Mouse (Mus musculus): Measurements from ENCODE around the gene Zfp872. TPM values are rescaled to one million over a fixed set of nuclear protein-coding genes. Genes with fewer than 3 reads are reported as not detected.

Zfp872 gene
- polyA plus RNA-seq, 1 experiment from 2014 or later, result 0.58 TPM

GRCm38 (mm10) chr9:22230061-22230460 lies 42.2 kb downstream of the Zfp872 start:
- no peak overlapping the region for H3K9ac ChIP-seq (replicated peaks)
- no peak overlapping the region for H3K4me2 ChIP-seq
- H3K27ac ChIP-seq (replicated peaks), result no peak overlapping the region
- no peaks in the 10 kb centered on the region for H3K36me3 ChIP-seq
- WGBS, result 91% methylated on average over 3 of the region's 3 CpGs
- H3K9me3 ChIP-seq (replicated peaks), result no peaks in the 10 kb centered on the region
- no peak for ATAC-seq (ENCODE audit: low FRiP score)
- H3K4me1 ChIP-seq, result peaks cover 5% of the 10 kb centered on the region
- H3K4me3 ChIP-seq (replicated peaks), result no peak overlapping the region
- H3K27me3 ChIP-seq (replicated peaks), result no peaks in the 10 kb centered on the region

- Histone ChIP-seq H3K9me3 (replicated peaks) (no peaks in the 10 kb centered on the region), H3K27ac (replicated peaks) (no peak overlapping the region), H3K4me2 (no peak overlapping the region), H3K27me3 (replicated peaks) (no peaks in the 10 kb centered on the region), H3K4me3 (replicated peaks) (no peak overlapping the region), H3K4me1 (peaks cover 5% of the 10 kb centered on the region), H3K36me3 (no peaks in the 10 kb centered on the region), H3K9ac (replicated peaks) (no peak overlapping the region)
- no peak for ATAC-seq (ENCODE audit: low FRiP score)
Observed at GRCm38 (mm10) chr9:22230556-22230955, 42.7 kb downstream of the Zfp872 start.

- no peak overlapping the region for H3K27ac ChIP-seq (replicated peaks)
- H3K4me1 ChIP-seq, result no peaks in the 10 kb centered on the region
- no peak overlapping the region for H3K4me2 ChIP-seq
- H3K9me3 ChIP-seq (replicated peaks), result no peaks in the 10 kb centered on the region
- H3K36me3 ChIP-seq, result peaks cover 68% of the 10 kb centered on the region
- no peaks in the 10 kb centered on the region for H3K27me3 ChIP-seq (replicated peaks)
- no peak for ATAC-seq (ENCODE audit: low FRiP score)
- no peak overlapping the region for H3K9ac ChIP-seq (replicated peaks)
- 97% methylated on average over 4 of the region's 4 CpGs for WGBS
- H3K4me3 ChIP-seq (replicated peaks), result no peak overlapping the region
Observed at GRCm38 (mm10) chr9:22240001-22240400, 52.1 kb downstream of the Zfp872 start.

GRCm38 (mm10) chr9:22244242-22244641 lies 56.4 kb downstream of the Zfp872 start:
- WGBS, result 93% methylated on average over 2 of the region's 2 CpGs
- peaks cover 13% of the 10 kb centered on the region for H3K9me3 ChIP-seq (replicated peaks)
- no peak overlapping the region for H3K4me3 ChIP-seq (replicated peaks)
- H3K27me3 ChIP-seq (replicated peaks), result no peaks in the 10 kb centered on the region
- peaks cover 76% of the 10 kb centered on the region for H3K36me3 ChIP-seq
- ATAC-seq (ENCODE audit: low FRiP score), result no peak
- H3K4me1 ChIP-seq, result no peaks in the 10 kb centered on the region
- no peak overlapping the region for H3K4me2 ChIP-seq
- H3K9ac ChIP-seq (replicated peaks), result no peak overlapping the region
- H3K27ac ChIP-seq (replicated peaks), result no peak overlapping the region

Other genes with a start within 250 kb of the Zfp872 start
- gene Swsap1, start 232.3 kb upstream of the Zfp872 start, polyA plus RNA-seq (2015; fragmentation: Nextera tagmentation; extraction: Ambion mirVana), result 9.5 and 10.8 TPM in 2 replicates
- 1.0 and 2.2 TPM in 2 replicates for gene Epor, start 224.6 kb upstream of the Zfp872 start, polyA plus RNA-seq (2015; fragmentation: Nextera tagmentation; extraction: Ambion mirVana)
- gene Rgl3, start 198.6 kb upstream of the Zfp872 start, polyA plus RNA-seq (2015; fragmentation: Nextera tagmentation; extraction: Ambion mirVana), result 1.6 and 4.6 TPM in 2 replicates
- 4.0 and 4.5 TPM in 2 replicates for gene Ccdc151, start 185.5 kb upstream of the Zfp872 start, polyA plus RNA-seq (2015; fragmentation: Nextera tagmentation; extraction: Ambion mirVana)
- gene Prkcsh, start 185.3 kb upstream of the Zfp872 start, polyA plus RNA-seq (2015; fragmentation: Nextera tagmentation; extraction: Ambion mirVana), result 93.8 and 99.4 TPM in 2 replicates
- gene Elavl3, start 136.1 kb upstream of the Zfp872 start, polyA plus RNA-seq (2015; fragmentation: Nextera tagmentation; extraction: Ambion mirVana), result 67.4 and 96.9 TPM in 2 replicates
- gene Gm49318, start 116.8 kb upstream of the Zfp872 start, polyA plus RNA-seq (2015; fragmentation: Nextera tagmentation; extraction: Ambion mirVana), result not detected in 2 replicates
- gene Zfp653, start 116.7 kb upstream of the Zfp872 start, polyA plus RNA-seq (2015; fragmentation: Nextera tagmentation; extraction: Ambion mirVana), result 17.3 and 18.6 TPM in 2 replicates
- 63.9 and 65.5 TPM in 2 replicates for gene Ecsit, start 102.7 kb upstream of the Zfp872 start, polyA plus RNA-seq (2015; fragmentation: Nextera tagmentation; extraction: Ambion mirVana)
- gene Cnn1, start 88.9 kb upstream of the Zfp872 start, polyA plus RNA-seq (2015; fragmentation: Nextera tagmentation; extraction: Ambion mirVana), result 0.84 and 34.2 TPM in 2 replicates
- 183 and 193 TPM in 2 replicates for gene Elof1, start 70.9 kb upstream of the Zfp872 start, polyA plus RNA-seq (2015; fragmentation: Nextera tagmentation; extraction: Ambion mirVana)
- 1.0 and 7.1 TPM in 2 replicates for gene Acp5, start 52.4 kb upstream of the Zfp872 start, polyA plus RNA-seq (2015; fragmentation: Nextera tagmentation; extraction: Ambion mirVana)
- gene Pigyl, start 31.2 kb upstream of the Zfp872 start, polyA plus RNA-seq (2015; fragmentation: Nextera tagmentation; extraction: Ambion mirVana), result 92.5 and 97.0 TPM in 2 replicates
- gene Zfp809, start 37.6 kb downstream of the Zfp872 start, polyA plus RNA-seq (2015; fragmentation: Nextera tagmentation; extraction: Ambion mirVana), result 8.8 and 14.0 TPM in 2 replicates
- 6.8 and 7.6 TPM in 2 replicates for gene Zfp599, start 71.8 kb downstream of the Zfp872 start, polyA plus RNA-seq (2015; fragmentation: Nextera tagmentation; extraction: Ambion mirVana)
- gene Zfp810, start 119.6 kb downstream of the Zfp872 start, polyA plus RNA-seq (2015; fragmentation: Nextera tagmentation; extraction: Ambion mirVana), result 27.0 and 28.8 TPM in 2 replicates
- 3.7 and 11.2 TPM in 2 replicates for gene Anln, start 201.1 kb downstream of the Zfp872 start, polyA plus RNA-seq (2015; fragmentation: Nextera tagmentation; extraction: Ambion mirVana)
- 14.8 and 15.0 TPM in 2 replicates for gene 9530077C05Rik, start 223.4 kb downstream of the Zfp872 start, polyA plus RNA-seq (2015; fragmentation: Nextera tagmentation; extraction: Ambion mirVana)

Measured in neural tube, embryonic 15.5 days (tissue).